Mouse (Mus musculus) midbrain, embryonic 16.5 days (tissue): ENCODE results near the gene Mprip. TPM values are rescaled to one million over a fixed set of nuclear protein-coding genes. Genes with fewer than 3 reads are reported as not detected.

ENCODE experiments used
- ATAC-seq: fragments of 200-750 bp; cut with Nextera tagmentation; 2 replicates; pipeline ENCODE4 v1.8.0; 2017; ENCODE audit warnings: moderate TSS enrichment
- H3K27ac ChIP-seq: fragments of 300-500 bp; sonication (generic); 2 replicates; pipeline ENCODE4 v1.5.1; 2014; ENCODE audit warnings: mild to moderate bottlenecking, low read length, mixed read lengths
- H3K27me3 ChIP-seq: fragments of 300-500 bp; sonication (generic); 2 replicates; pipeline ENCODE4 v1.6.1; 2014; ENCODE audit warnings: low read depth, low read length, mixed read lengths; ENCODE audit not compliant: control insufficient read depth, insufficient read depth
- H3K36me3 ChIP-seq: fragments of 300-500 bp; sonication (generic); 2 replicates; pipeline ENCODE4 v1.6.1; 2014; ENCODE audit warnings: mild to moderate bottlenecking, low read length, moderate library complexity, mixed read lengths; ENCODE audit not compliant: control insufficient read depth, insufficient read depth
- H3K4me1 ChIP-seq: fragments of 300-500 bp; sonication (generic); 2 replicates; pipeline ENCODE4 v1.6.1; 2014; ENCODE audit warnings: mild to moderate bottlenecking, low read length, mixed read lengths; ENCODE audit not compliant: control insufficient read depth, insufficient read depth
- H3K4me2 ChIP-seq: fragments of 300-500 bp; sonication (generic); 2 replicates; pipeline ENCODE4 v1.6.1; 2014; ENCODE audit warnings: mild to moderate bottlenecking, low read length, mixed read lengths
- H3K4me3 ChIP-seq: fragments of 300-500 bp; sonication (generic); 2 replicates; pipeline ENCODE4 v1.5.1; 2014; ENCODE audit warnings: low read depth, mild to moderate bottlenecking, low read length, moderate library complexity, mixed read lengths
- H3K9ac ChIP-seq: fragments of 300-500 bp; sonication (generic); 2 replicates; pipeline ENCODE4 v1.6.1; 2014; ENCODE audit warnings: low read depth, low read length, mixed read lengths
- H3K9me3 ChIP-seq: fragments of 300-500 bp; sonication (generic); replicated peaks from 2 replicates; pipeline ENCODE4 v1.6.1; 2014; ENCODE audit warnings: mild to moderate bottlenecking, low read length, mixed read lengths; ENCODE audit not compliant: control insufficient read depth, poor library complexity, severe bottlenecking
- whole genome bisulfite sequencing: fragments of 180-500 bp; shearing (Covaris S2); extraction: QIAGEN DNeasy Blood & Tissue Kit; methylation state at CpG from one replicate; pipeline ENCODE4 v1.1.7; 2014; 5-methylcytosine and 5-hydroxymethylcytosine counted together
- polyA plus RNA-seq: library from polyadenylated mRNA; unstranded; fragments of >200 nt; fragmentation: Nextera tagmentation; extraction: Ambion mirVana; gene quantifications from 2 replicates; pipeline ENCODE4 v1.2.1, GENCODE M21; 2015

The Mprip gene
- polyA plus RNA-seq, 1 experiment from 2014 or later: 35.8 TPM

DNA sequence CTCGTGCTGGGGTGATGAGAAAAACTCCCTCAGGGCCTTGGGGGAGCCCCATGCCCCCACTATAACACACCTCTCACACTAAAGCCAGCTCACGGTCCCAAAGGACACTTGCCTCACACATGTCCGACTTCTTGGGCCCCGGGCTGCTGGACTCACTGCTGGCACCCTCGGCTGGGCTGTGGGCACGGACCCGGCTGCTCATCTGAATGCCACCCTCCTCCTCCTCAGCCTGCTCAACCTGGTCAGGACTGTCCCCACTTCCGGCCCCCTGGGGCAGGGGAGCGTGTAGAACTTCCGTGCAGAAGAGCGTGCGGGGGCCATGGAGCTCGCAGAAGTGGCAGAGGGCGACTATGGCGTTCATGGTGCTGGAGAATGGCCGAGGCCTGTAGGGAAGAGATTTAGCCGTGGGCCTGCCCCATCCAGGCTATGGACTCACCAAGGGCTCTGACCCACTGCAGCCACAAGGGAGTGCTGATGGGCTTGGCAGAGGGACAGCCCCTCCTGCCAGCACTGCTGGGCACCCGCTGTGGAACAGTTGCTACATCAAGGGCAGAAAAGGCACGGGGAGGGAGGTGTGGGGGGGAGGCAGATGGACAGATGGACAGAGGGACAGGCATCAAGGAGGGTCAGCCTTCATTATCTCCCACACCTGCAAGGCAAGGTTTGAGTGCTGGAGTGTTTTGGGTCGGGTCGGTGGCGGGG lies 143.5 kb downstream of the Mprip start:
- Histone ChIP-seq H3K36me3 (peaks cover 46% of the 10 kb centered on the region), H3K4me3 (no peak overlapping the region), H3K27ac (no peak overlapping the region), H3K9ac (no peak overlapping the region), H3K9me3 (no peaks in the 10 kb centered on the region), H3K27me3 (no peaks in the 10 kb centered on the region), H3K4me2 (no peak overlapping the region), H3K4me1 (peaks cover 9% of the 10 kb centered on the region)
- no peak for ATAC-seq
- 93% methylated on average over 22 of the region's 22 CpGs for WGBS

DNA sequence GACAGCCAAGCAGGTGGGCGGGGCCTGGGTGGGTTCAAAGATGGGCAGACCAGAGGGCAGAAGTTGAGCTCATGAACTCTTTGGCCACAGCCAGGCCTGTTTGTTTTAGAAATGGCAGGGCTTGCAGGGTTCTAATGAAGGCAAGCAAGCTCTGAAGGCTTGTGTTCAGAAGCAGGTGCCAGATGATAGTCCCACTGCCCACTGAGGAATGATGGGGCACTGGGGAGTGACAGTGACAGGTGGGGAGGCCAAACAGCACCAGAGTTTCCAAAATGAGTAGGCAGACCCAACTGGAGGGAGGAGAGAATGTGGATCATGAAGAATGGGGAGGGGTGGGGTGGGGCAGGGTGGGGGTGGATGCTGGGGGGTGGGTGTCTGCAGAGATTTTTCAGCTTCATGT lies 144.2 kb downstream of the Mprip start:
- Histone ChIP-seq H3K9me3 (no peaks in the 10 kb centered on the region), H3K9ac (no peak overlapping the region), H3K4me2 (no peak overlapping the region), H3K27me3 (no peaks in the 10 kb centered on the region), H3K4me3 (no peak overlapping the region), H3K36me3 (peaks cover 42% of the 10 kb centered on the region), H3K27ac (no peak overlapping the region), H3K4me1 (peaks cover 9% of the 10 kb centered on the region)
- 89% methylated on average over 1 of the region's 1 CpGs for WGBS
- no peak for ATAC-seq

DNA sequence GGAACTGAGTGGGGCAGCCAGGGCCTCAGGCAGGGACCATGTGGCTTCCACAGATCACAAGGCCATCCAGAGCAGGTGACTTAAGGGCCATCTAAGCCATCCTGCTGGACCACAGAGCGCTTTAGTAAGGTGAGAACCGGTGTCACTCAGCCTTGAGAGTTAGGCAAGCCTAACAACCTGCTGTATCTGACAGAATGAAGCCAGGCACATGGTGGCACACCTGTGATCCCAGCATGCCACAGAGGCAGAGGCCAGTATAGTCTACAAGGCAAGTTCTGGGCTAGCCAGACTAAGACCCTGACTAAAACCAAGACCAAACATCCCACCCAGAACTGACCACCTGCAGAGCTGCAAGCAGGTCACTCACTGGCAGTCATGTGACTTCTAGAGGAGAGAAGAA lies 144.6 kb downstream of the Mprip start:
- Histone ChIP-seq H3K9me3 (no peaks in the 10 kb centered on the region), H3K27ac (no peak overlapping the region), H3K4me2 (no peak overlapping the region), H3K27me3 (no peaks in the 10 kb centered on the region), H3K9ac (no peak overlapping the region), H3K4me3 (no peak overlapping the region), H3K36me3 (peaks cover 38% of the 10 kb centered on the region), H3K4me1 (peaks cover 9% of the 10 kb centered on the region)
- 92% methylated on average over 2 of the region's 2 CpGs for WGBS
- no peak for ATAC-seq

DNA sequence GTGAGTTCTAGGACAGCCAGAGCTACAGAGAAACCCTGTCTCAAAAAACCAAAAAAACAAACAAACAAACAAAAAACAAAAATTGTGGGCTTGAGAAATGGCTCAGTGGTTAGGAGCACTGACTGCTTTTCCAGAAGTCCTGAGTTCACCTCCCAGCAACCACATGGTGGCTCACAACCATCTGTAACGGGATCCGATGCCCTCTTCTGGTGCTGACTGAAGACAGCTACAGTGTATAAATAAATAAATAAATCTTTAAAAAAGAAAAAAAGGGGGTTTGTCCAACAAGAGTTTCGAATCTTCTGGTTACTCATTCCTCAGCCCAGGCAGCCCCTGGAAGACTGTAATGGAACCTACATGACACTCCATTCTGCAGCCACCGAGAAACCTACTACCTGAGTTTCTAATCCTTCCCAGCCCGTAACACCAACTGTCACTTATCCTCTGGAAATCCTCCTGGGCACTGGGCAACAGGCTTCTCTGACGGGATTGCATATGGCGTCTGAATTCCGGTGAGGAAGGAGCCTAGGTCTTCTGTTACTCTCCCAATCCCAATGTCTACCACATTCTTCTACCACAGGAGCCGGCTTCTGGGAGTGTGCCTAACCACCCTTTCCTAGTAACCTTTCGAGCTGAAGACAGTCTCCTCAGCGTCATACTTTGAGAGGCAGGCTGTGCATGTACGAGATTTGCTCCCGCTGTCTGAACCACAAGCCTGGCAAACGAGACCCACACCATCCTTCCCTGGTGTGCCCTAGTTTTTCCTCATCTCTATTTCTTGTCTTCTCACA lies 147.3 kb downstream of the Mprip start:
- Histone ChIP-seq H3K9ac (peak overlapping the region; percentile 91; the same call in 1 of the 2 replicates), H3K4me2 (peak overlapping the region; percentile 93), H3K27ac (no peak overlapping the region), H3K4me3 (peak overlapping the region; percentile 74), H3K27me3 (no peaks in the 10 kb centered on the region), H3K9me3 (no peaks in the 10 kb centered on the region), H3K36me3 (peaks cover 15% of the 10 kb centered on the region), H3K4me1 (peaks cover 11% of the 10 kb centered on the region)
- ATAC-seq: no peak
- WGBS: 59% methylated on average over 14 of the region's 14 CpGs

DNA sequence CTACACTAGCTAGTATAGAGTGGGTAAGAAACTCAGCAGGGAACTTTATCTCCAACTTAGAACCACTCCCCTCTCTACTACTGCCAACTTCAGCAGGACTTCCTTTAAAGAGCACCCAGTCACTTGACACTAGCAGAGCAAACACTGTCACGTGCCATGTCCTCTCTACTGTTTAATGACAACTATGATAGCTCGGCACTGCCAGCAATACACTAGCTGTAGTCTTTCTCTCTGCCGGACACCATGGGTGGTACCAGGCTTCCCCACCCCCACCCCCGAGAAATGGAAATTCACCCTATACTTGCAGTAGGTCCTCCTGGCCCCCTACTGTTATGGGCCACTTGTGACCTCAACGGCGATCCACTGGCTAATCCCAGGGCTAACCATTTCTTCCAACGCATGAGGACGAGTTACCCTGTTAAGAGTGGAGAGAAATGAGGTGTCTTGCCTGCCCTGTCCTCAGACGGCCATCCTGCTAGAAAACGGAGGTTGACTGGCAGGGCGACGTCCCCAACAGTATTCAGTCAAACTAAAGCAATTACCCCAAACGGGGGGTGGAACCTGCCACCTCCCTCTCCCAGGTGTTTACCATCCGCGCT lies 148.1 kb downstream of the Mprip start:
- Histone ChIP-seq H3K27me3 (no peaks in the 10 kb centered on the region), H3K4me1 (peaks cover 11% of the 10 kb centered on the region), H3K4me2 (peak overlapping the region; percentile 93), H3K4me3 (peak overlapping the region; percentile 74), H3K27ac (peak overlapping the region; percentile 99), H3K36me3 (peaks cover 11% of the 10 kb centered on the region), H3K9me3 (no peaks in the 10 kb centered on the region), H3K9ac (peak overlapping the region; percentile 91)
- ATAC-seq: peak; percentile 22
- WGBS: 0% methylated on average over 14 of the region's 15 CpGs

DNA sequence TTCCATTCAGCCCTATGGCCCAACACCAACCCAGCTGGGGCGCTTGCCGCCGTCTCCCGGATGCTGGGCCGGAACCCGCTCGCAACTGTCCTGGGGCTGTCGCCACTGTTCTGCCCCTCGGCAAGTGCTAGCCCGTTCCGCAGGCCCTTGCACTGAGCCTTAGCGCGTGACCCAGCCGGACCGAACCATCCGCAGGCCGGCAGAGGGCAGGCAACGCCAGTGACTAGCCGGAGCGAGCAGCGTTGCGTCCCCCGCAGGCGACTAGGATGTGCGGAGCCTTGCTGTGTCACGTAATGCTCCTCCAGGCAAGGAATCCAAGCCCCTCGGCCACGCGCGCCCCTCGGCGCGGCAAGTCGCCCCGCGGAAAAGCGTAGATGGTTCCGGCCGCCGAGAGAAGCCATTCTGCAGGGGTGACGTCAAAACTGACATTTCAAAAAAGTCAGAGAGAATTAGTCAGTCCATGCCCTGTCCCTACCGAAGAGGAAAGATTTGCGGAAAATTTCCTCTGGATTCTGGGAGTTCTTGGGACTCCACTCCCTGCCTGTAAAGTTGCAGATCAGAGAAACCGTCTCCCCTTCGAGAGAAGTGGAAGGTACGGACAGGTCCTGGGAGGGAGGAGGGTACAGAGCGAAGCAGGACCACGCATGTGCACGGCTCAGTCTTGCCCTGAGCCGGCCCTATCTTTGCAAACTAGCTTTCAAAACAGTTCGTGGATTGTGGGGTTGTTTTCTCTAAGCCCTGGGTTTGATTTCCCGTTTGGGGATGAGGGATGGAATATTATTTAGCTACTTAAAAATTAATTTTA lies 148.8 kb downstream of the Mprip start, which contains the start of gene Flcn:
Flcn (minus strand) TSS at position 347 of the 805 bp plus-strand sequence.
- Histone ChIP-seq H3K27ac (peak within 1 kb of the TSS; percentile 99), H3K9me3 (no peaks in the 10 kb centered on the region), H3K4me3 (peak within 1 kb of the TSS; percentile 74), H3K4me2 (peak within 1 kb of the TSS; percentile 93), H3K4me1 (peaks cover 11% of the 10 kb centered on the region), H3K27me3 (no peaks in the 10 kb centered on the region), H3K9ac (peak within 1 kb of the TSS; percentile 91), H3K36me3 (peaks cover 7% of the 10 kb centered on the region; the same call in 1 of the 2 replicates)
- WGBS: under 1% methylated on average over 52 of the region's 52 CpGs
- peak; percentile 98 for ATAC-seq

DNA sequence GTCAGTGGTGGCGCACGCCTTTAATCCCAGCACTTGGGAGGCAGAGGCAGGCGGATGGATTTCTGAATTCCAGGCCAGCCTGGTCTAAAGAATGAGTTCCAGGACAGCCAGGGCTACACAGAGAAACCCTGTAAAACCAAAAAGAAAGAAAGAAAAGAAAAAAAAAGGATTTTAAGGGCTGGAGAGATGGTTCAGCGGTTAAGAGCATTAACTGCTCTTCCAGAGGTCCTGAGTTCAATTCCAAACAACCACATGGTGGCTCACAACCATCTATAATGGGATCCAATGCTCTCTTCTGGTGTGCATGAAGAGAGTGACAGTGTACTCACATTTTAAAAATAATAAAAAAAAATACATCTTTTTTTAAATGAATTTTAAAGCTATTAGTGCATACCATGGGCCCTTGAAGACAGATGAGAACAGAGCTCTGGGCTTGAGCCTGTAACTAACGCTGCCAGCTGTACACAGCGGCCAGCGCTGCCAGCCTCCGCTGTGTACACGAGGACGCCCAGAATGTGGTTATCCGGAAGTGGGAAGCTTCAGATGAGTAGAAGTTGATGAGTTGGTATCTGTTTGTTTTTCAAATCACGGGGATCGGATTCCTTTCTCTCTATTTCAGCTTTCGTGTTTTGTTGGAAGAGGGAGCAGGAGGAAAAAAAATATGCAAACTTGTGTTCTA lies 149.5 kb downstream of the Mprip start:
- Histone ChIP-seq H3K27ac (peak overlapping the region; percentile 99), H3K9ac (peak overlapping the region; percentile 91), H3K9me3 (no peaks in the 10 kb centered on the region), H3K4me2 (peak overlapping the region; percentile 93), H3K27me3 (no peaks in the 10 kb centered on the region), H3K4me1 (peaks cover 11% of the 10 kb centered on the region), H3K36me3 (peaks cover 7% of the 10 kb centered on the region; the same call in 1 of the 2 replicates), H3K4me3 (peak overlapping the region; percentile 74)
- WGBS: 65% methylated on average over 14 of the region's 14 CpGs
- no peak for ATAC-seq

DNA sequence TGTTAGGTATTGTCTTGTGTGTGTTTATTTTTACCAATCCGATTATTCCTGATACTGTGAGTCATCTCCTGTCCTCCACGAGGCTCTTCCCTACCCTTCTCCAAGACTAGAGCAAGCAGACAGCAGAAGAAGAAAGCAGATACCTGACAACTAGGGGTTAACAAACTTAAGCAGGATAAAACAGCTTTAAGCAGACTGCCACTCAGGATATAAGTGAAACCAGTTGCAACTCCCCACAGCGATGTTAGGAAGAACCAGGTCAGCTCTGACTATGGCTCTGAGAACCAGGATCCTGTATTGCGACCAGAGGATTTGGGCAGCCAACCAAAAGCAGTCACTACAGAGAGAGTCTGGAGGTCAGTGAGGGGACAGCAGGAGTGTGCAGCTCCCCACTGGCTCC lies 150.1 kb downstream of the Mprip start:
- ATAC-seq: no peak
- Histone ChIP-seq H3K4me2 (no peak overlapping the region), H3K9ac (no peak overlapping the region), H3K27me3 (no peaks in the 10 kb centered on the region), H3K36me3 (peaks cover 4% of the 10 kb centered on the region; the same call in 1 of the 2 replicates), H3K27ac (no peak overlapping the region), H3K4me3 (no peak overlapping the region), H3K4me1 (peaks cover 11% of the 10 kb centered on the region), H3K9me3 (no peaks in the 10 kb centered on the region)
- 76% methylated on average over 4 of the region's 4 CpGs for WGBS
